Mouse (Mus musculus): Measurements from ENCODE around the gene Brat1.

GRCm38 (mm10) chr5:140753223-140753622, 48.4 kb downstream of the Brat1 start:
- no peak for TF ChIP-seq CTCF (IDR thresholded peaks at IDR 0.05; ENCODE audit: control insufficient read depth, insufficient read depth, low read length)
- no peak for TF ChIP-seq POLR2A (IDR thresholded peaks at IDR 0.05; ENCODE audit: borderline replicate concordance, control insufficient read depth, low read depth, low read length)

Data from bone marrow, adult 2 months (tissue).